Mouse (Mus musculus) midbrain, embryonic 13.5 days (tissue): Measurements from ENCODE around the gene Actr10. TPM values are rescaled to one million over a fixed set of nuclear protein-coding genes. Genes with fewer than 3 reads are reported as not detected.

ENCODE experiments used
- ATAC-seq: fragments of 200-750 bp; cut with Nextera tagmentation; 2 replicates; pipeline ENCODE4 v1.8.0; 2017; ENCODE audit warnings: mild to moderate bottlenecking, moderate TSS enrichment, moderate library complexity
- H3K27ac ChIP-seq: fragments of 300-500 bp; sonication (generic); 2 replicates; pipeline ENCODE4 v1.5.1; 2015; ENCODE audit warnings: inconsistent platforms, mild to moderate bottlenecking, moderate library complexity
- H3K27me3 ChIP-seq: fragments of 300-500 bp; sonication (generic); 2 replicates; pipeline ENCODE4 v1.6.1; 2015; ENCODE audit warnings: mild to moderate bottlenecking, inconsistent platforms
- H3K36me3 ChIP-seq: fragments of 300-500 bp; sonication (generic); 2 replicates; pipeline ENCODE4 v1.6.1; 2015; ENCODE audit warnings: mild to moderate bottlenecking, inconsistent platforms
- H3K4me1 ChIP-seq: fragments of 300-500 bp; sonication (generic); replicated peaks from 2 replicates; pipeline ENCODE4 v1.6.1; 2015; ENCODE audit warnings: inconsistent platforms
- H3K4me2 ChIP-seq: fragments of 300-500 bp; sonication (generic); replicated peaks from 2 replicates; pipeline ENCODE4 v1.6.1; 2015; ENCODE audit warnings: moderate library complexity, mild to moderate bottlenecking, inconsistent platforms
- H3K4me3 ChIP-seq: fragments of 300-500 bp; sonication (generic); replicated peaks from 2 replicates; pipeline ENCODE4 v1.5.1; 2015; ENCODE audit warnings: mild to moderate bottlenecking, inconsistent platforms
- H3K9ac ChIP-seq: fragments of 300-500 bp; sonication (generic); replicated peaks from 2 replicates; pipeline ENCODE4 v1.6.1; 2015; ENCODE audit warnings: mild to moderate bottlenecking, inconsistent platforms
- H3K9me3 ChIP-seq: fragments of 300-500 bp; sonication (generic); 2 replicates; pipeline ENCODE4 v1.6.1; 2016; ENCODE audit warnings: mild to moderate bottlenecking, inconsistent platforms
- WGBS: fragments of 180-500 bp; shearing (Covaris S2); methylation state at CpG from one replicate; pipeline ENCODE4 v1.1.7; 2015; 5-methylcytosine and 5-hydroxymethylcytosine counted together
- polyA plus RNA-seq: library from polyadenylated mRNA; unstranded; fragments of >200 nt; fragmentation: Nextera tagmentation; extraction: Ambion mirVana; gene quantifications from 2 replicates; pipeline ENCODE4 v1.2.1, GENCODE M21; 2015

Actr10 gene
- 225 and 226 TPM in 2 replicates for polyA plus RNA-seq

GRCm38 (mm10) chr12:70937571-70938384 is at the start of gene Actr10:
Gene Actr10, plus strand, starts transcription at chr12:70937857.
- Histone ChIP-seq H3K4me1 (peaks cover 13% of the 10 kb centered on the region), H3K9me3 (no peaks in the 10 kb centered on the region), H3K4me3 (peak within 1 kb of the TSS; percentile 92), H3K4me2 (peak within 1 kb of the TSS; percentile 78), H3K9ac (peak within 1 kb of the TSS; percentile 95), H3K36me3 (peaks cover 13% of the 10 kb centered on the region), H3K27ac (peak within 1 kb of the TSS; percentile 87), H3K27me3 (no peaks in the 10 kb centered on the region)
- peak; percentile 97 for ATAC-seq
- under 1% methylated on average over 57 of the region's 59 CpGs for WGBS

DNA sequence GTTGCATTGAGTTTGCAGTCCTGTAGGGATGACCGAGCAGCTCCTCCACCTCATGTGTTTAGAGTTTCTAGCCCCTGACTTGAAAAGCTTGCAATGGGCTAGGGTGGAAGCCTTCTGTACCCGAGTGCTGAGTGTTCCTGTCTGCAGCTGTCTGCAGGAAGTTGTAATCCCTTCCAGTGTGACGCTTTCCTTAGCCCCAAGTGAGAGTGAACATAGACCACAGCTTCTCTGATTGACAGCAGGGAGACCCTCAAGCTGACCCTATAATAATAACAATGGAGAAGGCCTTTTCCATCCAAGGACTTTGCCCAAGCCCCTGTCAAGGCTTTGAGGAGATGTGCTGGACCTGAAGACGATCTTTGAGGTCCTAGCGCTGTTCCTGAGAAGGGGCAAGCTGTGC is 47.3 kb upstream of the Actr10 start:
- WGBS = 53% methylated on average over 5 of the region's 5 CpGs
- peaks cover 23% of the 10 kb centered on the region for H3K36me3 ChIP-seq
- peaks cover 5% of the 10 kb centered on the region for H3K27me3 ChIP-seq
- H3K4me2 ChIP-seq = no peak overlapping the region
- no peaks in the 10 kb centered on the region for H3K9me3 ChIP-seq
- H3K4me1 ChIP-seq = peaks cover 9% of the 10 kb centered on the region; the same call in 1 of the 2 replicates
- H3K27ac ChIP-seq = no peak overlapping the region
- no peak overlapping the region for H3K4me3 ChIP-seq
- H3K9ac ChIP-seq = no peak overlapping the region
- ATAC-seq = no peak

- no peak for ATAC-seq
Measured at GRCm38 (mm10) chr12:70890874-70891470, 46.7 kb upstream of the Actr10 start.

DNA sequence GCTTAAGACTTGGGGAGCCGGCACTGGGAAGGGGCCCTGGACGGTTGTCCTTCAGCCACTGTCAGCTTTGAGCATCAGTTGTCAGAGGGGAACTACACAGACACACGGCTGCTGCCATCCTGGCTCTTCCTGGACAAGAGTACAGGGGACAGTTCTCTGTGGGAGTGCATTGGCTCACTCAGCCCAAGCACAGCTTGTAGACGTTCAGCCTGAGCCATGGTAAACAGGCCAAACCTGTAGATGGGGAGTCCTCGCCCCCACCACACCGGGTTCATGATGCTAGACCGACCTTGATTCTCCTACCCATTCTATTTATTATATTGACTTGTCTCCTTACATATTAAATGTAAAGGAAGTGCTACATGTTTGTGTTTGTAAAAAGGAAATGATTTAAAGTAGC is 42.4 kb upstream of the Actr10 start:
- Histone ChIP-seq H3K27me3 (no peaks in the 10 kb centered on the region), H3K36me3 (peaks cover 24% of the 10 kb centered on the region), H3K27ac (no peak overlapping the region), H3K9ac (no peak overlapping the region), H3K4me1 (peaks cover 7% of the 10 kb centered on the region; the same call in 1 of the 2 replicates), H3K4me2 (no peak overlapping the region), H3K9me3 (no peaks in the 10 kb centered on the region), H3K4me3 (no peak overlapping the region)
- no peak for ATAC-seq
- WGBS = 87% methylated on average over 7 of the region's 7 CpGs

More at GRCm38 (mm10) chr12:70890874-70891470, 46.7 kb upstream of the Actr10 start:
- H3K9ac ChIP-seq = no peak overlapping the region
- H3K4me3 ChIP-seq = no peak overlapping the region
- H3K27ac ChIP-seq = no peak overlapping the region
- H3K4me2 ChIP-seq = no peak overlapping the region
- peaks cover 9% of the 10 kb centered on the region; the same call in 1 of the 2 replicates for H3K4me1 ChIP-seq
- peaks cover under 1% of the 10 kb centered on the region for H3K27me3 ChIP-seq
- H3K9me3 ChIP-seq = no peaks in the 10 kb centered on the region
- WGBS = 54% methylated on average over 8 of the region's 8 CpGs
- peaks cover 23% of the 10 kb centered on the region for H3K36me3 ChIP-seq

- ATAC-seq = no peak
- H3K4me2 ChIP-seq = no peak overlapping the region
- H3K9ac ChIP-seq = no peak overlapping the region
Measured at GRCm38 (mm10) chr12:70896068-70896467, 41.6 kb upstream of the Actr10 start.

GRCm38 (mm10) chr12:70897434-70897833 is 40.2 kb upstream of the Actr10 start:
- Histone ChIP-seq H3K4me2 (no peak overlapping the region), H3K9ac (no peak overlapping the region), H3K27ac (no peak overlapping the region), H3K27me3 (no peaks in the 10 kb centered on the region), H3K4me3 (no peak overlapping the region), H3K4me1 (no peaks in the 10 kb centered on the region), H3K36me3 (peaks cover 19% of the 10 kb centered on the region), H3K9me3 (no peaks in the 10 kb centered on the region)
- WGBS = 82% methylated on average over 8 of the region's 8 CpGs
- no peak for ATAC-seq

More at GRCm38 (mm10) chr12:70896068-70896467, 41.6 kb upstream of the Actr10 start:
- no peaks in the 10 kb centered on the region for H3K9me3 ChIP-seq
- WGBS = 83% methylated on average over 10 of the region's 10 CpGs
- H3K4me1 ChIP-seq = no peaks in the 10 kb centered on the region
- H3K36me3 ChIP-seq = peaks cover 22% of the 10 kb centered on the region
- H3K27me3 ChIP-seq = no peaks in the 10 kb centered on the region
- H3K27ac ChIP-seq = no peak overlapping the region
- H3K4me3 ChIP-seq = no peak overlapping the region

DNA sequence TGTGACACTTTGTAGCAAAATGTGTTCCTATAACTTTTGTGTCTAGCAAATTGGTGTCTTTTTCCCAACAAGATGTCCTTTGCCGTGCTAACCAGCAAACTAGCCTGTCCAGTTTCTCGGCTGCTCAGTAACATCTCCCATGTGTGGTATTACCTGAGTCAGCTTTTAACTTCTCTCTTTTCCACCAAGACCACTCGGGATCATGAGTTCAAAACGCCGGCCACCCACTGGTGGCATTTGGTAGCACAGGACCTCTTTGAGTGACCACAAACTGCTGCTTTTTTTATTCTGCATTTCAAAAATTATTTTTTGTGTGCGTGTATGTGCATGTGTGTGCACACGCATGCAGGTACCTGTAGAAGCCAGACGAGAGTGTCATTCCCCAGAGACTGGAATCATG is 39.2 kb upstream of the Actr10 start:
- no peak overlapping the region for H3K9ac ChIP-seq
- H3K9me3 ChIP-seq = no peaks in the 10 kb centered on the region
- no peak overlapping the region for H3K4me3 ChIP-seq
- ATAC-seq = no peak
- no peak overlapping the region for H3K4me2 ChIP-seq
- H3K27me3 ChIP-seq = no peaks in the 10 kb centered on the region
- peaks cover 19% of the 10 kb centered on the region for H3K36me3 ChIP-seq
- no peak overlapping the region for H3K27ac ChIP-seq
- H3K4me1 ChIP-seq = no peaks in the 10 kb centered on the region
- WGBS = 91% methylated on average over 8 of the region's 8 CpGs

GRCm38 (mm10) chr12:70904471-70904870 is 33.2 kb upstream of the Actr10 start:
- H3K4me1 ChIP-seq = no peaks in the 10 kb centered on the region
- no peak overlapping the region for H3K9ac ChIP-seq
- 0 out of 2 replicates have a peak, but pooled peaks cover 1% of the 10 kb centered on the region for H3K36me3 ChIP-seq
- H3K27ac ChIP-seq = no peak overlapping the region
- H3K4me2 ChIP-seq = no peak overlapping the region
- whole genome bisulfite sequencing = 95% methylated on average over 10 of the region's 10 CpGs
- ATAC-seq = no peak
- H3K9me3 ChIP-seq = no peaks in the 10 kb centered on the region
- H3K27me3 ChIP-seq = no peaks in the 10 kb centered on the region
- no peak overlapping the region for H3K4me3 ChIP-seq

GRCm38 (mm10) chr12:70906867-70907266 is 30.8 kb upstream of the Actr10 start:
- no peak overlapping the region for H3K4me3 ChIP-seq
- peaks cover 2% of the 10 kb centered on the region for H3K4me1 ChIP-seq
- no peak overlapping the region for H3K4me2 ChIP-seq
- WGBS = 90% methylated on average over 9 of the region's 9 CpGs
- no peak for ATAC-seq
- no peaks in the 10 kb centered on the region for H3K36me3 ChIP-seq
- no peak overlapping the region for H3K27ac ChIP-seq
- no peak overlapping the region for H3K9ac ChIP-seq
- H3K27me3 ChIP-seq = no peaks in the 10 kb centered on the region
- no peaks in the 10 kb centered on the region for H3K9me3 ChIP-seq

- H3K9ac ChIP-seq = no peak overlapping the region
- H3K4me2 ChIP-seq = no peak overlapping the region
- peaks cover 6% of the 10 kb centered on the region for H3K4me1 ChIP-seq
- H3K27ac ChIP-seq = no peak overlapping the region
- H3K27me3 ChIP-seq = no peaks in the 10 kb centered on the region
- ATAC-seq = no peak
- H3K36me3 ChIP-seq = no peaks in the 10 kb centered on the region
- no peaks in the 10 kb centered on the region for H3K9me3 ChIP-seq
- H3K4me3 ChIP-seq = no peak overlapping the region
- WGBS = 86% methylated on average over 11 of the region's 11 CpGs
Measured at GRCm38 (mm10) chr12:70907651-70908050, 30.0 kb upstream of the Actr10 start.

GRCm38 (mm10) chr12:70908076-70908475 is 29.6 kb upstream of the Actr10 start:
- Histone ChIP-seq H3K9me3 (no peaks in the 10 kb centered on the region), H3K4me3 (no peak overlapping the region), H3K36me3 (no peaks in the 10 kb centered on the region), H3K4me1 (peaks cover 6% of the 10 kb centered on the region), H3K4me2 (no peak overlapping the region), H3K9ac (no peak overlapping the region), H3K27ac (no peak overlapping the region), H3K27me3 (no peaks in the 10 kb centered on the region)
- no peak for ATAC-seq
- 72% methylated on average over 4 of the region's 4 CpGs for WGBS

DNA sequence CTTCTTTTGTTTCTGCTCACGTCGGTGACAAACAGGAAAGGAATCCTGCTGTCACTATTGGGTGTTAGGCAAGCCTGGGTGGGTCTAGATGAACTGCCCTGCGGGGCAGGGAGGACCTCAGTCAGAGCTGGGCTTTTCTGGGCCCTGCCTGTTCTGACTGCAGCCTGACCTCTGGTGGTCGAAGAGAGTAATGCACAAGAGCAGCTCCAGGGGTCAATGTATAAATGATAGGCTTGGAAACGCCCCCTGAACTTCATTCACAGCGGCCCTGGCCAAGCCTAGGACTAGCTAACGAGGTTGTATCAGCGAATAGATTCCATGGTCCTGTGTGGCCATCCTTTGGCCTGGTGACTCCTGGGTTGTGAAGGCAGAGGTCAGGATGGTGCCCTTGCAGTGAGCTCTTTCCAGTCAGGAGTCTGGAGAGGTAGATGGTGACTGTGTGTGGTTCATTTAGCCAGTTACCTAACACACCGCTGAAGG is 27.4 kb upstream of the Actr10 start:
- Histone ChIP-seq H3K4me3 (no peak overlapping the region), H3K4me2 (no peak overlapping the region), H3K27ac (no peak overlapping the region), H3K9ac (no peak overlapping the region), H3K36me3 (no peaks in the 10 kb centered on the region), H3K9me3 (no peaks in the 10 kb centered on the region), H3K27me3 (no peaks in the 10 kb centered on the region), H3K4me1 (peaks cover 6% of the 10 kb centered on the region)
- WGBS = 11% methylated on average over 9 of the region's 9 CpGs
- ATAC-seq = peak; percentile 71
